Mouse (Mus musculus) heart, embryonic 10.5 days (tissue): Measurements from ENCODE around the gene Ccp110. TPM values are rescaled to one million over a fixed set of nuclear protein-coding genes. Genes with fewer than 3 reads are reported as not detected.

Source experiments
- DNase-seq: peaks from one replicate; pipeline ENCODE4 v3.0.0-alpha.2; 2017; ENCODE audit warnings: low spot score
- H3K27ac ChIP-seq: fragments of 300-500 bp; sonication (generic); 2 replicates; pipeline ENCODE4 v1.5.1; 2016; ENCODE audit warnings: mild to moderate bottlenecking
- H3K27me3 ChIP-seq: fragments of 300-500 bp; sonication (generic); 2 replicates; pipeline ENCODE4 v1.6.1; 2016; ENCODE audit warnings: mild to moderate bottlenecking; ENCODE audit not compliant: poor library complexity, insufficient read depth, severe bottlenecking
- H3K36me3 ChIP-seq: fragments of 300-500 bp; sonication (generic); 2 replicates; pipeline ENCODE4 v1.6.1; 2016; ENCODE audit warnings: mild to moderate bottlenecking, moderate library complexity
- H3K4me1 ChIP-seq: fragments of 300-500 bp; sonication (generic); 2 replicates; pipeline ENCODE4 v1.6.1; 2016; ENCODE audit warnings: mild to moderate bottlenecking
- H3K4me3 ChIP-seq: fragments of 300-500 bp; sonication (generic); 2 replicates; pipeline ENCODE4 v1.5.1; 2016; ENCODE audit warnings: mild to moderate bottlenecking, moderate library complexity
- H3K9me3 ChIP-seq: fragments of 300-500 bp; sonication (generic); 2 replicates; pipeline ENCODE4 v1.6.1; 2016; ENCODE audit warnings: mild to moderate bottlenecking, moderate library complexity
- WGBS: fragments of 180-500 bp; shearing (Covaris S2); methylation state at CpG from one replicate; pipeline ENCODE4 v1.1.7; 2016; 5-methylcytosine and 5-hydroxymethylcytosine counted together
- polyA plus RNA-seq: library from polyadenylated mRNA; unstranded; fragments of >200 nt; fragmentation: Nextera tagmentation; extraction: Ambion mirVana; gene quantifications from 2 replicates; pipeline ENCODE4 v1.2.1, GENCODE M21; 2016

Gene Ccp110
- polyA plus RNA-seq, 1 experiment from 2014 or later: 11.3 TPM

DNA sequence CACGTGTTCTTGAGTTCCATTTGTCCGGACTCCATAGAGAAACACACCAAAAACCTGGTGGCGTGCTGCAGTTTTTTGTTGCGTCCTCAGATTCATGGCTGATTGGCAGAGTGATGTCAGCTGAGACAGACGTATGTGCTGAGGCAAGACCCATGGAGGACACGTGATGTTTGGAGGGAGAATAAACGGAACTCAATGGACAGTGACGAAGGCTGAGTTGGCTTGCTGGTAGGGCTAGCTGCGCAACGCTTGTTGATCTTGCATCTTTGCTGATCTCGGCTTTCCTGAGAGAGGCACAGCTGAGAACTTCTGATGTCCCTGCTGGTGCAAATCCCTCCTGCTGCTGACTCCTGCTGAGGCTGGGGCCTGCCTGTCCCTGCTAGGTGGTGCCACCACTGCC lies 51.6 kb downstream of the Ccp110 start:
- Histone ChIP-seq H3K36me3 (peaks cover 48% of the 10 kb centered on the region), H3K4me3 (no peak overlapping the region), H3K9me3 (no peaks in the 10 kb centered on the region), H3K27ac (no peak overlapping the region), H3K4me1 (0 out of 2 replicates have a peak, but pooled peaks cover 3% of the 10 kb centered on the region), H3K27me3 (no peaks in the 10 kb centered on the region)
- no peak for DNase-seq
- 84% methylated on average over 11 of the region's 11 CpGs for WGBS

DNA sequence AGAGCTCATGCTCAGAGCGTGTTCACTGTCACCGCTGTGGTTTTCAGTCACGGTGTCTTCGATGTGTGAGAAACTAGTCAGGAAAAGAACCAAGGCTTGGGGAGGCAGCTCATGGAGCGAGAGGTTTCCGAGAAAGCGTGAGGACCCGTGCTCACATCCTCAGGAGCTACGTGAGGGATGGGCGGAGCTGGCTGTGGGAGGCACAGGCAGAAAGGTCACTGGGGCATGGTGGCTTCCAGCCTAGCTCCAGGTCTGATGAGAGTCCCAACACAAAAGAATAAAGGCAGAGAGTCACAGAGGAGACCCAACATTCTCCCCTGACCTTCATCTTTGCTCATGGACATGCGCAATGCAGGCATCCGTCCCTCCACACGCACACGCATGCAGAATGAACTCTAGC lies 52.4 kb downstream of the Ccp110 start:
- no peak overlapping the region for H3K27ac ChIP-seq
- no peaks in the 10 kb centered on the region for H3K27me3 ChIP-seq
- no peaks in the 10 kb centered on the region for H3K9me3 ChIP-seq
- H3K4me3 ChIP-seq: no peak overlapping the region
- H3K36me3 ChIP-seq: peaks cover 46% of the 10 kb centered on the region
- DNase-seq: no peak
- H3K4me1 ChIP-seq: no peaks in the 10 kb centered on the region
- 74% methylated on average over 14 of the region's 14 CpGs for WGBS

DNA sequence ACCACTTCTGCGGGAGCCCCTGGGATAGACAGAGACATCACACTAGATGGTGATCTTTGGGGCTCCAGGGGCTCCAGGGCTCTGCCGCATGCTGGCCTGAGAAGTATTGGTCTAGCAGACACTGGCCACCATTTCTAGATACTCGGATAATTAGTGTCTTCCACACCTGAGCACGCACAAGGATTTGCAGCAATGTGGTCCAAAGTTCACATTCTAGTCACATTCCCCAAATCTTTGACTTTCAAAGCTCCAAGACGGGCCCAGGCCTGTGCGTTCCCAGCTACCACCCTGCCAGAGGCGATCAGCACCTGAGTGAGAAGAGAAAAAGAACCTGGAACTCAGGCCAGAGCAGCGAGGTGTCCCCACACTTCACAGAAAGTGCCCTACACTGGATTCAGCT lies 53.3 kb downstream of the Ccp110 start:
- no peak overlapping the region for H3K4me3 ChIP-seq
- H3K27me3 ChIP-seq: no peaks in the 10 kb centered on the region
- no peaks in the 10 kb centered on the region for H3K9me3 ChIP-seq
- no peak for DNase-seq
- no peak overlapping the region for H3K27ac ChIP-seq
- WGBS: 71% methylated on average over 8 of the region's 8 CpGs
- peaks cover 40% of the 10 kb centered on the region for H3K36me3 ChIP-seq
- no peaks in the 10 kb centered on the region for H3K4me1 ChIP-seq

DNA sequence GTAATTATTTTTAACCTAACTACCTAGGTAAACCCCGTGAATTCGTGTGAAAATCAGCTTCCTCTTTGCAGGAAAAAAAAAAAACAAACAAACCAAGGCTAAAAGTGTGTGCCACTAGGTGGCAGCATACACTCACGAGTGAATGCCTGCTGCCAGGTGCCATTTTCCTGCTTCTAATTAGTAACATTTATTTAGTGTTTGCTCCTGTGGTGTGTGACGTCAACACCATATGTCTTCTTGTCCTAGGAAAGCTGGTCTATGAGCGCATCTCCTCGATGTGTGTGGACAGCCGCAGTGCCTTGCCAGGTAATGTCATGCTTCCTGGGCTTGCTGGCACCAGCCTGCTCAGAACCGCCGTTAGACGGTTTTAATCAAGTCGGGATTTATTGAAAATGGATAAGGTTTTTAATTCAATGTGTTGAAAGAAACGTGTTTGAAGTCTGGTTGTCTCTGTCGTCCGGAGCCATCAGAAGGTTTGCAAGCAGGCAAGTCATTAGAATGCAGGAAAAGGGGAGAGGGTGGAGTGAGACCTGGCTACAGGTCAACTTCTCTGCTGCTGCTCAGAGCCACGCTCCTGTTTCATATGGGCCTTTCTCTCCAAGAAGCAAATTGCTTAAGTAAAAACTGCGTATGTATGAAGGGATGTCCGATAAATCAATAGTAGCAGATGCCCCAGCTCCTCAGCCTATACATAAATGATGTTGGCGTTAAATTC lies 53.9 kb downstream of the Ccp110 start:
- Histone ChIP-seq H3K27me3 (no peaks in the 10 kb centered on the region), H3K4me1 (no peaks in the 10 kb centered on the region), H3K36me3 (peaks cover 36% of the 10 kb centered on the region), H3K4me3 (no peak overlapping the region), H3K27ac (no peak overlapping the region), H3K9me3 (no peaks in the 10 kb centered on the region)
- 60% methylated on average over 18 of the region's 18 CpGs for WGBS
- no peak for DNase-seq

DNA sequence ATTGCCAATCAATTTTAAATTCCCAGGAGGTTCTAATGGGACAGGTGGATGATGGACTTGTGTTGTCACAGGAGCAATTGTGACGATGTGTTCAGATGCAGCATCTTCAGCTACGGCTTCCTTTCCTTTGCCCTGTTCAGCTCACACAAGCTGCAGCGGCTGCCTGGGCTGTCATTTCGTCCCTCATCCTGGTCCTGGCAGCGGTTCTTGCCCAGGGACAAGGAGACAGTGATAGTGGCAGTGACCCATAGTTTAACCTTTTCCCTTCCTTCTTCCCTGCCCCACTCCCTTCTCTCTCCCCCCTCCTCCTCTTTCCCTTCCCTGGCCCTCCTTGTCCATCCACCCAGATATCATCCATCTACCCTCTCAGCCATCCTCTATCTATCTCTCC lies 54.5 kb downstream of the Ccp110 start:
- WGBS: 81% methylated on average over 5 of the region's 5 CpGs
- Histone ChIP-seq H3K9me3 (no peaks in the 10 kb centered on the region), H3K27ac (no peak overlapping the region), H3K4me1 (no peaks in the 10 kb centered on the region), H3K4me3 (no peak overlapping the region), H3K36me3 (peaks cover 30% of the 10 kb centered on the region), H3K27me3 (no peaks in the 10 kb centered on the region)
- DNase-seq: no peak

DNA sequence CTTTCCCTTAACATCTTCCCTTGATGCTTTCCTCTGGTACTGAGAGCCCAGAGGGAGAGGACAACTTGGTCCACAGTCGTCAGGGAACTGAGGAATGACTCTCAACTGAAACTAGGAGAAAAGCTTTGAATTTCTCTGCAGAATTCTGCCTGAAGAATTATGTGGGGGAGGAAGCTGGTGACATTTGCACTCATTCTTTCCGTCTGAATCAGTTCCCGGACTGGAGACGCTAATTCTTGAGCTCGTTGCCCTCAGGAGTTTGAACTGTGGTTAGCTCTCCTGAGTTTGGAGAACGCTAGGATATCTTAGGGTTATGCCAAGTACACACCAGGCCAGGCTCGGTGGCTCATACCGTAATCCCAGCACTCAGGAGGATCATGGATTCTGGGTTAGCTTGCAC lies 56.9 kb downstream of the Ccp110 start:
- peaks cover 23% of the 10 kb centered on the region for H3K36me3 ChIP-seq
- no peak overlapping the region for H3K4me3 ChIP-seq
- H3K4me1 ChIP-seq: no peaks in the 10 kb centered on the region
- no peak for DNase-seq
- no peaks in the 10 kb centered on the region for H3K27me3 ChIP-seq
- H3K9me3 ChIP-seq: no peaks in the 10 kb centered on the region
- WGBS: 74% methylated on average over 8 of the region's 8 CpGs
- H3K27ac ChIP-seq: no peak overlapping the region

DNA sequence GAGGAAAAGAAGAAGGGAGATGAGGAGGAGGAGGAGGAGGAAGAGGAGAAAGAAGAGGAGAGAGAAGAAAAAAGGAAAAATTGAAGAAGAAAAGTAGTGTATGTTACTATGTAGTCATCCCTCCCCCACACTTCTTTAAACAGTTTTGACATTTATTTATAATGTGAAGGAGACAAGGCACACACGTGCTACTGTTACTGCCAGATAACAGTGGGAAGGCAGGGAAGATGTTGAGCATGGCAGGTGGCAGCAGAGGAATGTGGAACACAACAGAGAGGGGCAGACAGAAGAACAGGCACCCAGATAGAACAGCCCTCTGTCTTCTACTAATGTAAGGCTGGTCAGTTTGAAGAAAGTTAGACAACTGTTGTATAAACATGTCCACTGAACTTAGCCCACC lies 57.3 kb downstream of the Ccp110 start:
- Histone ChIP-seq H3K36me3 (peaks cover 21% of the 10 kb centered on the region), H3K27ac (no peak overlapping the region), H3K9me3 (no peaks in the 10 kb centered on the region), H3K27me3 (no peaks in the 10 kb centered on the region), H3K4me1 (no peaks in the 10 kb centered on the region), H3K4me3 (no peak overlapping the region)
- no peak for DNase-seq
- WGBS: 13% methylated on average over 1 of the region's 1 CpGs

DNA sequence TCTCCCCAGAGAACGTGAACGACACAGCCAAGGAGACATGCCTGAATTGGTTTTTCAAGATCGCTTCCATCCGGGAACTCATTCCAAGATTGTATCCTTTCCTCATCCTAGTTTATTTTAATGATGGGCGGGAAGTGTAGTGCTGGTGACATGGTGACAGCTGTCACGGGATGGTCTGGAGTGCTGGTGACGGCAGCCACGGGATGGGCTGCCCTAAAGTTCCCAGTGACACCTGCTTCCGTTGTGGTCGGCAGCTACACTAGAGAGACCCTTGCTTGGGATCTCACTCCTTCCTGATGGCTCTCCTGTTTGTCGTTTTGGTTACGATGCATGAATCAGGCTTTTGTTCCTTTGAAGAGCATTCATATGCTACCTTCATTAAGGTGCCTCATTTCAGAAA lies 60.7 kb downstream of the Ccp110 start:
- Histone ChIP-seq H3K36me3 (peaks cover 32% of the 10 kb centered on the region), H3K27ac (no peak overlapping the region), H3K4me1 (0 out of 2 replicates have a peak, but pooled peaks cover 6% of the 10 kb centered on the region), H3K27me3 (no peaks in the 10 kb centered on the region), H3K9me3 (no peaks in the 10 kb centered on the region), H3K4me3 (no peak overlapping the region)
- no peak for DNase-seq
- 81% methylated on average over 12 of the region's 12 CpGs for WGBS

DNA sequence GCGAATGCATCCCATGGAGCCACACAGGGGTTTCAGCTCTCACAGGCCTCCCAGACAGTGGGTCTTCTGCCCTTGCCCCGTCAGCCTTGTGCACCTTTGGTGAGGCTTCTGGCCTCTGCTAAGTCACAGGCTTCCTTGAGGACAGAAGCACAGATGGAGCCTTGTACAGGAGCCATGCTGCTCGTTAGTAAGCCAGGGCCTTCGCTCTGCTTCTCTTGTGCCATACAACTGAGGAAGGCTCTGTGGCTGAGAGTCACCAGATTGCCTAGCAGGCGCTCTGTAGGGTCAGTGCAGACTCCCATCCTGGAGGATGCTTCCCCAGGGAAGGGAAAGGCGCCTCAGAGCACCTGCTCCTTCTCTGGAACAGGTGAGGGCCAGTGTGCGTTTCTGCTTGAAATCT lies 63.6 kb downstream of the Ccp110 start:
- Histone ChIP-seq H3K36me3 (peaks cover 43% of the 10 kb centered on the region), H3K9me3 (no peaks in the 10 kb centered on the region), H3K27me3 (no peaks in the 10 kb centered on the region), H3K27ac (no peak overlapping the region), H3K4me1 (0 out of 2 replicates have a peak, but pooled peaks cover 6% of the 10 kb centered on the region), H3K4me3 (no peak overlapping the region)
- no peak for DNase-seq
- WGBS: 83% methylated on average over 7 of the region's 7 CpGs

DNA sequence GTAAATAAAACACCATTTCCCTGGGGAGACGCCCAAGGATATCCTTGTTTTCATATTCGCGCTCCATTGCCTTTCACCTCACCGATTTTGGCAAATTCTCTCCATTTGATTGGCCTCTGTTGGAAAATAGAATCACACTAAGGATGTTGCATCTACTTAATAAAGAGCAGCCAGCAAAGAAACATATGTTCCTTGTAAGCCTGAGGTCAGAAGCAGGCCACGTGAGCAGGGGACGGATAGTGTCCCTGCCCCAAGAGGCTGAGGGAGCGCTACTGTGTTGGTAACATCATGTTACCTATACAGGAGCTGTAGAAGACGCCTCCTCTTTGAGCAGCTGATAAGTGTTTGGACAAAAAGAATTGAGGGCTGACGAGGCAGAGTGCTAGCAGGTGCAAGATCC lies 64.1 kb downstream of the Ccp110 start:
- Histone ChIP-seq H3K4me1 (0 out of 2 replicates have a peak, but pooled peaks cover 6% of the 10 kb centered on the region), H3K4me3 (no peak overlapping the region), H3K36me3 (peaks cover 47% of the 10 kb centered on the region), H3K27ac (no peak overlapping the region), H3K27me3 (no peaks in the 10 kb centered on the region), H3K9me3 (no peaks in the 10 kb centered on the region)
- 84% methylated on average over 9 of the region's 9 CpGs for WGBS
- no peak for DNase-seq

DNA sequence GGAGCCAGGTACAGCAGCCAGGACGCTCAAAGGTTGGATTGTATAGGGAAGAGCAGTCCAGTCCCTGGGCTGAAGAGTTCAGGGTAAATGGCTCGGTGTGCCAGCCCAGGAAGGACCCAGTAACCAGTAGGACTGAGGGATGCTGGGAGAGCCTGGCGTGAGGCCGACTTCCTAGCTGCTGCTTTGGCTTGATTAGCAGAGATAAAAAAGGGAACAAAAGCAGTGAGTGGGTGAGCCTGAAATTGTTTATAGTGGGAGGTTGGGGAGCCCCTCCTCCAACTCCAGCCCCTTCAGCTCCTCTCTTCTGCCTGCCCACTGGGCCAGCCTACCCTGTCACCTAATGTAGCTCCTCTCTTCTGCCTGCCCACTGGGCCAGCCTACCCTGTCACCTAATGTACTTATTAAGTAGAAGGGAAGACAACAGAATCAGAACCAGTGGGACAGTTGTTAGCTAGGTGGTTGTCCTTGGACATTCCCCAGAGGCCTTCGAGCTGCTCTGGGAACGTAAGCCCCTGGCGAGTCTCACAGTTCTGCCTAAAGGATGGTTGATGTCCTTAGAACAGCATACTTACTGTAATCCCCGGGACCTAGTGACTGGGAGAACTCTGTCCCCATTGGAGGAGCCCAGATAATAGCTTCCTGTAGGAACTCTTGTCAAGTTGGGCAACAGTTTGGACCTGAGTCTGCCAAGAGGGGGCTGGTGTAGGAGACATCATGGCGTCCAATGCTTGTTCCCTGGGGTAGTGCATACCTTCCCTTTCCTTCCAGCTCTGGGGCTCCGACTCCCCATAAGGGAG lies 65.4 kb downstream of the Ccp110 start:
- WGBS: 72% methylated on average over 10 of the region's 10 CpGs
- Histone ChIP-seq H3K36me3 (peaks cover 45% of the 10 kb centered on the region), H3K4me1 (0 out of 2 replicates have a peak, but pooled peaks cover 6% of the 10 kb centered on the region), H3K9me3 (no peaks in the 10 kb centered on the region), H3K27ac (no peak overlapping the region), H3K4me3 (no peak overlapping the region), H3K27me3 (no peaks in the 10 kb centered on the region)
- DNase-seq: no peak

DNA sequence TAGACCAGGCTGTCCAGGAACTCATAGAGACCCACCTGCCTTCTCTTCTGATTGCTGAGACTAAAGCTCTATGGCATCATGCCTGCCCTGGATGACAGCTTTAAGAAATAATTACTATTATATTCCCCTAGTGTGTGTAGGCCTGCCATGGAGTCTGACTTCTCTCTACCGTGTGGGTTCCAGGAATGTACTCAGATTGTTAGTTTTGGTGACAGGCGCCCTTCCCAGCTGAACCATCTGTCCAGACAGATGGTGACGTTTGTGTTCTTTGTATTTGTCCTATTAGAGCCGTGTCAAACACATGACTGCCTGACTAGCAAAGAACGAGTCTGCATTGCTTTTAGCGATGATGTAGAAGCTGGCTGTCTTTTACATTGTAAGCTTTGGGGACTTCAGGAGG lies 66.2 kb downstream of the Ccp110 start:
- Histone ChIP-seq H3K36me3 (peaks cover 41% of the 10 kb centered on the region), H3K4me1 (0 out of 2 replicates have a peak, but pooled peaks cover 6% of the 10 kb centered on the region), H3K9me3 (no peaks in the 10 kb centered on the region), H3K27me3 (no peaks in the 10 kb centered on the region), H3K4me3 (no peak overlapping the region), H3K27ac (no peak overlapping the region)
- no peak for DNase-seq
- 84% methylated on average over 6 of the region's 6 CpGs for WGBS

DNA sequence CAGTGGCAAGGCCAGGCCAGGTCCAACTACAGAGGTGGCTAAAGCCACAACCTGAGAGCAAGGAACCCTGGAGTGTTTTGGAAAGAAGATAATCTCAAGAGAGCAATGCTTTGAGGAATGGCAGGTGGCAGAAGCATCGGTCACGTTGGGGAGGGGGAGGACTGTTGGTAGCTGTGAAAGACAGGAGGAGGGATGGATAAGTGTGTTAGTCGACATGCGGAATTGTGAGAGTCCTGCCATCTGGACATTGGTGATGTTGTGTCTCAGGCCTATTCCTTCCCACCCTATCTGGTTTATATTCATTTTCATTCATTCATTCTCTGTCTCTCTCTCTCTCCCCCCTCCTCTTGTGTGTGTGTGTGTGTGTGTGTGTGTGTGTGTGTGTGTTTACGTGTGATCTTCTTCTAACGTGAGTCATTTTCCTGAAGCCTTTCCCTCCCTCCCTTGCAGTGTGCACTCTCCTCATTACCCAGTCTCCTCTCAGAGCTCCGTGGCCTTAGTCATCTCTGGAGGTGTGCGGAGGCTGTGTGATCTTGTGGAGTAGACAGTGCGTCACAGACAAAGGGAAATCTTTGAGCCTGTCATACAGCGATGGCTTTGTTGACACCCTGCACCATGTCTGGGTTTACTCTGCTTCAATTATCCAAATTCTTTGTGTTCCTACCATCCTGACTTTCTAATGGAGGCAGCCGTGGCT lies 71.1 kb downstream of the Ccp110 start:
- H3K9me3 ChIP-seq: no peaks in the 10 kb centered on the region
- no peak for DNase-seq
- H3K27me3 ChIP-seq: no peaks in the 10 kb centered on the region
- no peak overlapping the region for H3K27ac ChIP-seq
- peaks cover 4% of the 10 kb centered on the region; the same call in 1 of the 2 replicates for H3K4me1 ChIP-seq
- WGBS: 84% methylated on average over 10 of the region's 11 CpGs
- no peak overlapping the region for H3K4me3 ChIP-seq
- H3K36me3 ChIP-seq: peaks cover 21% of the 10 kb centered on the region
